Mouse (Mus musculus) liver, postnatal 0 days (tissue): ENCODE results near the gene Stk11ip. TPM values are rescaled to one million over a fixed set of nuclear protein-coding genes. Genes with fewer than 3 reads are reported as not detected.
A peak's percentile ranks its signal among the peaks of the same experiment; 100 is the strongest.

ENCODE experiments used
- ATAC-seq: fragments of 200-750 bp; cut with Nextera tagmentation; 2 replicates; pipeline ENCODE4 v1.8.0; 2017; ENCODE audit warnings: mild to moderate bottlenecking, moderate library complexity
- DNase-seq: peaks from one replicate; pipeline ENCODE4 v3.0.0-alpha.2; 2016
- H3K27ac ChIP-seq: fragments of 300-500 bp; sonication (generic); 2 replicates; pipeline ENCODE4 v1.5.1; 2014; ENCODE audit warnings: antibody characterized with exemption, moderate library complexity, mild to moderate bottlenecking, low read depth
- H3K27me3 ChIP-seq: fragments of 300-500 bp; sonication (generic); 2 replicates; pipeline ENCODE4 v1.6.1; 2014; ENCODE audit warnings: low read length, control low read depth, mixed read lengths; ENCODE audit not compliant: insufficient read depth
- H3K36me3 ChIP-seq: fragments of 300-500 bp; sonication (generic); replicated peaks from 2 replicates; pipeline ENCODE4 v1.6.1; 2014; ENCODE audit warnings: mild to moderate bottlenecking, control low read depth, low read length, moderate library complexity, mixed read lengths; ENCODE audit not compliant: insufficient read depth
- H3K4me1 ChIP-seq: fragments of 300-500 bp; sonication (generic); 2 replicates; pipeline ENCODE4 v1.6.1; 2014; ENCODE audit warnings: antibody characterized with exemption, mild to moderate bottlenecking, control low read depth; ENCODE audit not compliant: insufficient read depth
- H3K4me2 ChIP-seq: fragments of 300-500 bp; sonication (generic); 2 replicates; pipeline ENCODE4 v1.6.1; 2014; ENCODE audit warnings: low read depth, mild to moderate bottlenecking, low read length, moderate library complexity, mixed read lengths
- H3K4me3 ChIP-seq: fragments of 300-500 bp; sonication (generic); 2 replicates; pipeline ENCODE4 v1.5.1; 2014; ENCODE audit warnings: low read depth, low read length
- H3K9ac ChIP-seq: fragments of 300-500 bp; sonication (generic); replicated peaks from 2 replicates; pipeline ENCODE4 v1.6.1; 2014; ENCODE audit warnings: mild to moderate bottlenecking, moderate library complexity
- H3K9me3 ChIP-seq: fragments of 300-500 bp; sonication (generic); 2 replicates; pipeline ENCODE4 v1.6.1; 2016; ENCODE audit warnings: mild to moderate bottlenecking, control low read depth, low read length, mixed read lengths
- CTCF ChIP-seq: sonication (generic); IDR thresholded peaks from 2 replicates; pipeline ENCODE4 v1.5.1; 2016; ENCODE audit warnings: antibody characterized with exemption, low read depth
- EP300 ChIP-seq: IDR thresholded peaks from 2 replicates; pipeline ENCODE4 v1.6.1; 2016; ENCODE audit warnings: antibody characterized with exemption, low read depth, mild to moderate bottlenecking
- WGBS: fragments of 180-500 bp; shearing (Covaris S2); extraction: QIAGEN DNeasy Blood & Tissue Kit; methylation state at CpG from one replicate; pipeline ENCODE4 v1.1.7; 2014; ENCODE audit not compliant: insufficient replicate concordance; 5-methylcytosine and 5-hydroxymethylcytosine counted together
- polyA plus RNA-seq: library from polyadenylated mRNA; unstranded; fragments of >200 nt; fragmentation: Nextera tagmentation; extraction: Ambion mirVana; gene quantifications from 2 replicates; pipeline ENCODE4 v1.2.1, GENCODE M21; 2015

The Stk11ip gene
- polyA plus RNA-seq = 3.3 TPM in 2 replicates

- WGBS = under 1% methylated on average over 46 of the region's 46 CpGs
- H3K9me3 ChIP-seq = no peaks in the 10 kb centered on the region
- ATAC-seq = peak; percentile 98
Observed at GRCm38 (mm10) chr1:75521321-75522031, at the start of gene Stk11ip. Gene Stk11ip, plus strand, starts transcription at chr1:75521529.

DNA sequence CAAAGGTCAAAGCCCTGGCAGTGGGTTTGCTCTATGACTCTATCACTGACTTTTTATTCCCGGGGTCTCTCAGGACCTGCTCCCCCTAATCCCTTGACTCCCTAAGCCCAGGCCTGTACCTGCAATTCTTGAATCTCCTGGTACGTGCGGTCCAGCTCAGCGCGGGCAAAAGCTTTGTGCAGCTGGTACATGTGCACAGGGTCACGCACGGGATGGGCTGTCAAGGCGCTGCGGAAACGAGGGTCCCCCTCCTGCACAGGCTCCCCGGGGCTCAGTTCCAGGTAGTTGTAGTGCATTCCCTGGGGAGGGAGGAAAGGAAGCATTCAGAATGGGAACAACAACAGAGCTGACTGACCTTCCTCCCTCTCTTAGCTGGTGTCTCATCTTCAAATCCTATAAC lies 44.9 kb upstream of the Stk11ip start:
- no peak overlapping the region for H3K4me2 ChIP-seq
- no peak overlapping the region for H3K9ac ChIP-seq
- 0 out of 2 replicates have a peak, but pooled peaks cover 6% of the 10 kb centered on the region for H3K36me3 ChIP-seq
- TF ChIP-seq EP300 (no peak), CTCF (no peak)
- peaks cover 40% of the 10 kb centered on the region for H3K27me3 ChIP-seq
- no peak for ATAC-seq
- no peak overlapping the region for H3K27ac ChIP-seq
- H3K4me3 ChIP-seq = no peak overlapping the region
- H3K4me1 ChIP-seq = peaks cover 22% of the 10 kb centered on the region
- H3K9me3 ChIP-seq = no peaks in the 10 kb centered on the region
- WGBS = 87% methylated on average over 11 of the region's 11 CpGs
- DNase-seq = no peak

More at GRCm38 (mm10) chr1:75521321-75522031, at the start of gene Stk11ip:
- Histone ChIP-seq H3K27me3 (no peaks in the 10 kb centered on the region), H3K4me3 (peak within 1 kb of the TSS; percentile 81), H3K36me3 (0 out of 2 replicates have a peak, but pooled peaks cover under 1% of the 10 kb centered on the region), H3K4me2 (peak within 1 kb of the TSS; percentile 83), H3K9ac (peak within 1 kb of the TSS; percentile 81), H3K27ac (peak within 1 kb of the TSS; percentile 93), H3K4me1 (peaks cover 9% of the 10 kb centered on the region)
- DNase-seq = peak; percentile 95
- TF ChIP-seq EP300 (peak; percentile 65), CTCF (no peak)

DNA sequence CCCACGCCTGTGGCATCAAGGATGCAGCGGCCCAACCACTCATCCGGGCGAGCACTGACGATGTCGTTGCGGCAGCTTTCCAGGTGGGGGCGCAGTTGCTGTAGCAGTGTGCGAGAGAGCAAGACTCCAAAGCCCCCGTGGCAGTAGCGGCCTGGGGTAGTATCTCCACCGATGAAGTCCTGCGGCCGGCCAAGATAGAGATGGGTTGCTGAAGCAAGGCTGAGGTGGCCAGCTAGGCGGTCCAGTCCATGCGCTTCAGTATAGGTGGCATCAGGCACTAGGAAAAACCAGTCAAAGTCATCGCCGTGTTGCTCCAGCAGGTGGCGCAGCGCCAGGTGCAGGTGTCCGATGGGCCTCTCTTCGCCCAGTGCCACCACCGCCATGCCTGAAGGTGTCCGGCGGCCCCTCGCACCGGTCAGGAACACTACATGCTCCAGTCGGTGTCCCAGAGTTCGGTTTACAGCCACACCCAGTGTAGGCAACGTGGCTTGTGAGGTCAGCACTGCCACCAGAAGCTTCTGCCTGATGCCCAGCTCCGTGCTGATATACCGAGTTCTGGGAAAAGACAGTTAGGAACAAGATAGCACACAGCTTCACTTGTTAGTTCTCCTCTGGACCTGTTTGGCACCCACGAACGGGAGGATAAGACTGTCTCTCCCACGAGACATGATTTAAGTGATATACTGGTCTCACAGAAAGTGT lies 43.9 kb upstream of the Stk11ip start:
- TF ChIP-seq EP300 = no peak
- TF ChIP-seq CTCF = peak; percentile 86
- H3K27me3 ChIP-seq = peaks cover 50% of the 10 kb centered on the region
- 0 out of 2 replicates have a peak overlapping the region, but pooled peaks have one; percentile 15 for H3K4me3 ChIP-seq
- no peaks in the 10 kb centered on the region for H3K9me3 ChIP-seq
- H3K27ac ChIP-seq = no peak overlapping the region
- peaks cover 22% of the 10 kb centered on the region for H3K4me1 ChIP-seq
- WGBS = 10% methylated on average over 35 of the region's 35 CpGs
- H3K4me2 ChIP-seq = peak overlapping the region; percentile 36
- 0 out of 2 replicates have a peak, but pooled peaks cover 6% of the 10 kb centered on the region for H3K36me3 ChIP-seq
- H3K9ac ChIP-seq = no peak overlapping the region
- peak; percentile 16 for ATAC-seq
- peak; percentile 90 for DNase-seq

GRCm38 (mm10) chr1:75477966-75478290 lies 43.4 kb upstream of the Stk11ip start:
- ATAC-seq (no peak), DNase-seq (no peak)
- TF ChIP-seq CTCF = no peak
- TF ChIP-seq EP300 = no peak
- H3K4me3 ChIP-seq = peak overlapping the region; percentile 66; the same call in 1 of the 2 replicates
- H3K27ac ChIP-seq = no peak overlapping the region
- WGBS = 41% methylated on average over 3 of the region's 3 CpGs
- peaks cover 22% of the 10 kb centered on the region for H3K4me1 ChIP-seq
- peak overlapping the region; percentile 96 for H3K4me2 ChIP-seq
- no peak overlapping the region for H3K9ac ChIP-seq
- peaks cover 55% of the 10 kb centered on the region for H3K27me3 ChIP-seq
- H3K36me3 ChIP-seq = 0 out of 2 replicates have a peak, but pooled peaks cover 6% of the 10 kb centered on the region
- H3K9me3 ChIP-seq = no peaks in the 10 kb centered on the region

GRCm38 (mm10) chr1:75478497-75478896 lies 42.8 kb upstream of the Stk11ip start:
- Histone ChIP-seq H3K4me2 (peak overlapping the region; percentile 96), H3K27me3 (peaks cover 57% of the 10 kb centered on the region), H3K27ac (peak overlapping the region; percentile 63), H3K9ac (peak overlapping the region; percentile 65), H3K9me3 (no peaks in the 10 kb centered on the region), H3K4me1 (peaks cover 22% of the 10 kb centered on the region), H3K4me3 (peak overlapping the region; percentile 66), H3K36me3 (0 out of 2 replicates have a peak, but pooled peaks cover 6% of the 10 kb centered on the region)
- DNase-seq (peak; percentile 55), ATAC-seq (peak; percentile 2; the same call in 1 of the 2 replicates)
- TF ChIP-seq EP300 (no peak), CTCF (no peak; the same call in 1 of the 2 replicates)
- under 1% methylated on average over 21 of the region's 25 CpGs for WGBS
